Mouse (Mus musculus) intestine, embryonic 16.5 days (tissue): ENCODE results near the gene Lce1k. TPM values are rescaled to one million over a fixed set of nuclear protein-coding genes. Genes with fewer than 3 reads are reported as not detected.
"Not testable (repeated sequence)": the region's sequence is repeated elsewhere in the genome, so short reads cannot be mapped to it uniquely, and the experiment has no call there.

Experiments used
- ATAC-seq: fragments of 200-750 bp; cut with Nextera tagmentation; 2 replicates; pipeline ENCODE4 v1.8.0; 2017; ENCODE audit warnings: moderate TSS enrichment, moderate library complexity
- H3K27ac ChIP-seq: fragments of 300-500 bp; sonication (generic); 2 replicates; pipeline ENCODE4 v1.5.1; 2014; ENCODE audit warnings: mild to moderate bottlenecking, low read length
- H3K27me3 ChIP-seq: fragments of 300-500 bp; sonication (generic); replicated peaks from 2 replicates; pipeline ENCODE4 v1.6.1; 2014; ENCODE audit warnings: low read length, control low read depth, mixed read lengths; ENCODE audit not compliant: control insufficient read depth, insufficient read depth
- H3K36me3 ChIP-seq: fragments of 300-500 bp; sonication (generic); 2 replicates; pipeline ENCODE4 v1.6.1; 2014; ENCODE audit warnings: low read length, control low read depth; ENCODE audit not compliant: control insufficient read depth, insufficient read depth
- H3K4me1 ChIP-seq: fragments of 300-500 bp; sonication (generic); 2 replicates; pipeline ENCODE4 v1.6.1; 2014; ENCODE audit warnings: low read length, control low read depth, mixed read lengths; ENCODE audit not compliant: control insufficient read depth, insufficient read depth
- H3K4me2 ChIP-seq: fragments of 300-500 bp; sonication (generic); 2 replicates; pipeline ENCODE4 v1.6.1; 2014; ENCODE audit warnings: low read depth, low read length, control low read depth
- H3K4me3 ChIP-seq: fragments of 300-500 bp; sonication (generic); 2 replicates; pipeline ENCODE4 v1.5.1; 2014; ENCODE audit warnings: mild to moderate bottlenecking, low read length
- H3K9ac ChIP-seq: fragments of 300-500 bp; sonication (generic); 2 replicates; pipeline ENCODE4 v1.6.1; 2014; ENCODE audit warnings: low read depth, low read length
- H3K9me3 ChIP-seq: fragments of 300-500 bp; sonication (generic); 2 replicates; pipeline ENCODE4 v1.6.1; 2016; ENCODE audit warnings: low read length, control low read depth; ENCODE audit not compliant: control insufficient read depth
- WGBS: fragments of 180-500 bp; shearing (Covaris S2); extraction: QIAGEN DNeasy Blood & Tissue Kit; methylation state at CpG from one replicate; pipeline ENCODE4 v1.1.7; 2014; 5-methylcytosine and 5-hydroxymethylcytosine counted together
- polyA plus RNA-seq: library from polyadenylated mRNA; unstranded; fragments of >200 nt; fragmentation: Nextera tagmentation; extraction: Ambion mirVana; gene quantifications from 2 replicates; pipeline ENCODE4 v1.2.1, GENCODE M21; 2015

The Lce1k gene
- polyA plus RNA-seq = not detected in 2 replicates

- H3K4me1 ChIP-seq = no peaks in the 10 kb centered on the region
- no peaks in the 10 kb centered on the region for H3K36me3 ChIP-seq
- no peak within 1 kb of the TSS for H3K9ac ChIP-seq
- ATAC-seq = no peak
- no peak within 1 kb of the TSS for H3K4me2 ChIP-seq
- H3K27me3 ChIP-seq = no peaks in the 10 kb centered on the region
- no peaks in the 10 kb centered on the region for H3K9me3 ChIP-seq
- no peak within 1 kb of the TSS for H3K4me3 ChIP-seq
- H3K27ac ChIP-seq = no peak within 1 kb of the TSS
These were observed at the start of gene Lce1k for GRCm38 (mm10) chr3:92807791-92808190. Lce1k (minus strand) TSS chr3:92807891.

- H3K9me3 ChIP-seq = no peaks in the 10 kb centered on the region
- H3K27me3 ChIP-seq = no peaks in the 10 kb centered on the region
- WGBS = 76% methylated on average over 3 of the region's 3 CpGs
- no peaks in the 10 kb centered on the region for H3K36me3 ChIP-seq
- no peak for ATAC-seq
- no peak within 1 kb of the TSS for H3K27ac ChIP-seq
- no peak within 1 kb of the TSS for H3K4me3 ChIP-seq
- H3K4me2 ChIP-seq = no peak within 1 kb of the TSS
- H3K9ac ChIP-seq = no peak within 1 kb of the TSS
- no peaks in the 10 kb centered on the region for H3K4me1 ChIP-seq
These were observed 43.5 kb upstream of the Lce1k start, which contains the start of gene Lce1l for GRCm38 (mm10) chr3:92851186-92851585. Lce1l (minus strand) TSS chr3:92851286.

GRCm38 (mm10) chr3:92827108-92827507 is 19.4 kb upstream of the Lce1k start, which contains the start of gene Kprp:
Kprp (minus strand) TSS chr3:92827247.
- H3K4me2 ChIP-seq = no peak within 1 kb of the TSS
- no peak for ATAC-seq
- no peaks in the 10 kb centered on the region for H3K36me3 ChIP-seq
- no peak within 1 kb of the TSS for H3K9ac ChIP-seq
- H3K27me3 ChIP-seq = no peaks in the 10 kb centered on the region
- no peak within 1 kb of the TSS for H3K4me3 ChIP-seq
- H3K27ac ChIP-seq = no peak within 1 kb of the TSS
- no peaks in the 10 kb centered on the region for H3K9me3 ChIP-seq
- WGBS = 16% methylated on average over 1 of the region's 1 CpGs
- no peaks in the 10 kb centered on the region for H3K4me1 ChIP-seq

DNA sequence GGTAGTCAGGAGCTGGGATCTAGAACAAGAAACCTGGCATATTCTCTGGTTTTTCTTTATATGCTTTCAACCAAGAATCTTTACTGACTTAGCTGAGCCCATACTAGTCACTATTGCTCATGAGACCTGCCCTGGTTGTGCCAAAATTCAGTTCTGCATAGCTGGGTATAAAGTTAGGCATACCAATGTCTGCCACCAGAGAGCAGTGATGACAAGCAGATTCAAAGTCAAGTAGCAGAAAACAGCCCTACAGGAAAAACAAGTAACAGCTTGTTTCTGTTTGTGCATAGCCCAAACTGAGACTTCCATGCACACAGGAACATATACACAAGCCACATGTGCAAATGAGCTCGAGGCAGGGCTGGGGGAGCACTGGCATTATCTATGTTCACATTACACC is 18.1 kb upstream of the Lce1k start:
- H3K4me2 ChIP-seq = no peak overlapping the region
- no peak overlapping the region for H3K9ac ChIP-seq
- H3K4me3 ChIP-seq = no peak overlapping the region
- H3K9me3 ChIP-seq = no peaks in the 10 kb centered on the region
- 14% methylated on average over 1 of the region's 1 CpGs for WGBS
- ATAC-seq = no peak
- H3K27ac ChIP-seq = no peak overlapping the region
- no peaks in the 10 kb centered on the region for H3K27me3 ChIP-seq
- H3K36me3 ChIP-seq = no peaks in the 10 kb centered on the region
- H3K4me1 ChIP-seq = no peaks in the 10 kb centered on the region

DNA sequence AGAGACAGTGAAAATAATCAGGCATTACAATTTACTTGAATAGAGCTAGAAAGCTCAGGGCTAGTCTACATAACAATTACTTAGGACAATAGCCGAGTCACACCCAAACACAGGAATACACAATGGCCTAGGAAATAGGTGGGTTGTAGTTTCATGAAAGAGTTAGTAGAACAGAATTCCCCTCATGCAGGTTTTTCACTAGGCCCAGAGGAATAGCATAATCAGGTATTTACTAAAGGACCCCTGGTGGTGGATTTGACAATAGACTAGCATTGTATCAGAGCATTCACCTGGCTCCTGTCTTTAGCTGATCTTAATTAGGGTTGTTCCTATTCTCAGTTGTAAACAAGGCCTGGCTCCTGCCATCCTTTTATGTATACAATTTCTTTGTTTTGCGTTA is 8.3 kb upstream of the Lce1k start:
- H3K36me3 ChIP-seq, H3K9me3 ChIP-seq, H3K4me3 ChIP-seq, H3K4me2 ChIP-seq, H3K27me3 ChIP-seq, H3K27ac ChIP-seq, H3K4me1 ChIP-seq, H3K9ac ChIP-seq, ATAC-seq: not testable (repeated sequence)
- WGBS = 91% methylated on average over 2 of the region's 2 CpGs

DNA sequence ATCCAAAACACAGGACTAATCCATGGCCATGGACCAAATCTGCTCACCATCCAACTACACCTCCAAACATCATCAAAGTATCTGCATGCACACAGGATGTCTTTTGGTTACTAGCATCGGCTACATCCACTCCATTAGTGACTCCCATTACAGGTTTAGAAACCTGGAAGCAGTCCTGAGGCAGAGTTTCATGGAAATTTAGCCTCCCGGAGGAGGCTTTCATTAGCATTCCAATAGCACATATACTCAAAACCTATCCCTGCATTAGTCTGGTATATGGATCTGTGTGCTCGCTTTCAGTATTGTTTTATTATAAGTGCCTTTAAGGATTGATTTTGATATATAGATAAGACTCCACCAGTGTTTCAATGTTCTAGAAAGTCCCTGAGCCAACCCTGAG is 7.9 kb upstream of the Lce1k start:
- Histone ChIP-seq H3K27me3 (no peaks in the 10 kb centered on the region), H3K4me3 (no peak overlapping the region), H3K4me1 (no peaks in the 10 kb centered on the region), H3K27ac (no peak overlapping the region), H3K9me3 (no peaks in the 10 kb centered on the region), H3K9ac (no peak overlapping the region), H3K36me3 (no peaks in the 10 kb centered on the region), H3K4me2 (no peak overlapping the region)
- ATAC-seq = no peak
- WGBS = 91% methylated on average over 3 of the region's 3 CpGs

DNA sequence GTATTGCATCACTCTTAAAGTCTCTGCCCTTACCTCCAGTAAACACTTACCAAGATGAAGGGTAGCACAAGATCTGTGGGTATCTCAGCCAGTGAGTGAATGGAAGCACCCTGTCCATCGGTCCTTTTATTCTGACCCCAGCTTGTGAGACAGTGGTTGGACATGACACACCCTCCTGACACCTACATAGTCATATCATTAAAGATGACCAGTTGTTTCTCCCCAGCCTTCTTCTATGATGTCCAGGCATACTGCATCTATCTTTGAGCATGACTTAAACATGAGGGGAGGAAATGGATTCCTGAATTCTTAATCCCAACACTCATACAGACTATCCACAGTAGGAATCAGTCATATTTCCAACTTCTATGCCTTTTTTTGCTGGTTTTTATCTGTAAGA is 17.3 kb downstream of the Lce1k start, which contains the start of gene Lce1j:
TSS of gene Lce1j (minus strand) at position 101 of the 400 bp plus-strand sequence.
- Histone ChIP-seq H3K27ac (no peak within 1 kb of the TSS), H3K4me3 (no peak within 1 kb of the TSS), H3K9ac (no peak within 1 kb of the TSS), H3K27me3 (no peaks in the 10 kb centered on the region), H3K9me3 (no peaks in the 10 kb centered on the region), H3K4me1 (no peaks in the 10 kb centered on the region), H3K4me2 (no peak within 1 kb of the TSS), H3K36me3 (no peaks in the 10 kb centered on the region)
- WGBS = 74% methylated on average over 1 of the region's 1 CpGs
- ATAC-seq = no peak

- H3K4me3 ChIP-seq = no peak within 1 kb of the TSS
- H3K4me2 ChIP-seq = no peak within 1 kb of the TSS
- WGBS = 86% methylated on average over 1 of the region's 1 CpGs
- H3K9me3 ChIP-seq = no peaks in the 10 kb centered on the region
- no peak for ATAC-seq
- H3K27ac ChIP-seq = no peak within 1 kb of the TSS
- H3K4me1 ChIP-seq = no peaks in the 10 kb centered on the region
- no peak within 1 kb of the TSS for H3K9ac ChIP-seq
- no peaks in the 10 kb centered on the region for H3K36me3 ChIP-seq
- H3K27me3 ChIP-seq = no peaks in the 10 kb centered on the region
These were observed 28.9 kb downstream of the Lce1k start, which contains the start of gene Lce1i for GRCm38 (mm10) chr3:92778799-92779198. Lce1i (minus strand) TSS chr3:92778899.

DNA sequence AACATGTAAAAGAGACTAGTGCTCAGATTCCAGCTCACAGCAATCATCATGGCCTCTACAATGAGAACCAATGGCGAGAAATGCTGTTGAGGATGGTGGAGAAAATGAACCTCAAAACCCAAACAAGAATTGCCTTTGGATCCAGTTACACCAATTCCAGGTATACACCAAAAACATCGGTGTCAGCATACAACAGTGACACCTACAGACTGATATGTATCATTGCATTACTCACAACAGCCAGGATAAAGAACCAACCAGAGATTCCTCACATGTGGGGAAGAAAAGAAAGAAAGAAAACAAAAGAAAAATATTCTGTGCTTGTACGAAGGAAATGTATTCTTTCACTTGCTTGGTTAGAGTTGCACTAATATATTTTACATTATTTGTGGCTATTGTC is 36.1 kb downstream of the Lce1k start:
- 21% methylated on average over 3 of the region's 3 CpGs for WGBS
- no peaks in the 10 kb centered on the region for H3K9me3 ChIP-seq
- ATAC-seq = no peak
- H3K36me3 ChIP-seq = no peaks in the 10 kb centered on the region
- no peaks in the 10 kb centered on the region for H3K4me1 ChIP-seq
- no peak overlapping the region for H3K27ac ChIP-seq
- H3K27me3 ChIP-seq = no peaks in the 10 kb centered on the region
- no peak overlapping the region for H3K9ac ChIP-seq
- no peak overlapping the region for H3K4me3 ChIP-seq
- no peak overlapping the region for H3K4me2 ChIP-seq

- H3K4me1 ChIP-seq = no peaks in the 10 kb centered on the region
- no peak within 1 kb of the TSS for H3K4me3 ChIP-seq
- H3K27me3 ChIP-seq = no peaks in the 10 kb centered on the region
- no peak within 1 kb of the TSS for H3K4me2 ChIP-seq
- WGBS = 86% methylated on average over 1 of the region's 1 CpGs
- no peaks in the 10 kb centered on the region for H3K9me3 ChIP-seq
- H3K9ac ChIP-seq = no peak within 1 kb of the TSS
- H3K27ac ChIP-seq = no peak within 1 kb of the TSS
- ATAC-seq = no peak
- H3K36me3 ChIP-seq = no peaks in the 10 kb centered on the region
These were observed 42.7 kb downstream of the Lce1k start, which contains the start of gene Lce1h for GRCm38 (mm10) chr3:92764965-92765364. Lce1h (minus strand) TSS chr3:92765065.
